Mouse (Mus musculus) cerebellum, postnatal 36 days (tissue): Measurements from ENCODE around the gene Dars.
A peak's percentile ranks its signal among the peaks of the same experiment; 100 is the strongest.

Experiments
- DNase-seq, 2 experiments: peaks; one replicate each; pipeline ENCODE4 v3.0.0; 2021 to 2022; ENCODE audit warnings: mixed read lengths in 2 of 2

The Dars gene

GRCm38 (mm10) chr1:128411141-128411540 is 6.0 kb downstream of the Dars start:
- DNase-seq, result no peak

GRCm38 (mm10) chr1:128406846-128407245 is 10.3 kb downstream of the Dars start:
- no peak for DNase-seq

- DNase-seq, result no peak
These were observed 11.5 kb downstream of the Dars start for GRCm38 (mm10) chr1:128405675-128406074.

- peak; percentile 6 to 8 for DNase-seq
These were observed 12.1 kb downstream of the Dars start for GRCm38 (mm10) chr1:128405041-128405481.

- DNase-seq, result no peak
These were observed 16.2 kb downstream of the Dars start for GRCm38 (mm10) chr1:128400926-128401325.

GRCm38 (mm10) chr1:128399941-128400915 is 16.9 kb downstream of the Dars start:
- no peak for DNase-seq

- DNase-seq, result no peak
These were observed 18.3 kb downstream of the Dars start for GRCm38 (mm10) chr1:128398738-128399445.

- no peak for DNase-seq
These were observed 22.5 kb downstream of the Dars start for GRCm38 (mm10) chr1:128394657-128395056.

- DNase-seq, result no peak
These were observed 24.8 kb downstream of the Dars start for GRCm38 (mm10) chr1:128392382-128392781.

- no peak for DNase-seq
These were observed 30.7 kb downstream of the Dars start for GRCm38 (mm10) chr1:128386487-128386886.

GRCm38 (mm10) chr1:128376841-128377240 is 40.3 kb downstream of the Dars start:
- DNase-seq, result no peak

- no peak for DNase-seq
These were observed 44.9 kb downstream of the Dars start for GRCm38 (mm10) chr1:128372143-128372860.

GRCm38 (mm10) chr1:128368732-128369441 is 48.3 kb downstream of the Dars start:
- DNase-seq, result peak in 1 of 2 experiments; percentile 19

- peak; percentile 59 to 72 for DNase-seq
These were observed 56.6 kb downstream of the Dars start for GRCm38 (mm10) chr1:128360601-128361000.

- peak; percentile 85 to 87 for DNase-seq
These were observed 57.4 kb downstream of the Dars start, which contains the start of gene Mcm6 for GRCm38 (mm10) chr1:128359554-128360376. Mcm6 (minus strand) TSS chr1:128359664.

GRCm38 (mm10) chr1:128358916-128359553 is 58.1 kb downstream of the Dars start:
- no peak for DNase-seq

GRCm38 (mm10) chr1:128358276-128358675 is 58.9 kb downstream of the Dars start:
- DNase-seq, result no peak

- no peak for DNase-seq
These were observed 59.7 kb downstream of the Dars start for GRCm38 (mm10) chr1:128357452-128357851.

- DNase-seq, result no peak
These were observed 64.1 kb downstream of the Dars start for GRCm38 (mm10) chr1:128353092-128353491.

- DNase-seq, result no peak
These were observed 72.9 kb downstream of the Dars start for GRCm38 (mm10) chr1:128344232-128344631.
